Mouse (Mus musculus) ES-Bruce4 (cell line): ENCODE results near the gene Ccdc97.

Experiments used
- CTCF ChIP-seq: IDR thresholded peaks from one replicate; pipeline ENCODE4 v1.8.1; 2011; ENCODE audit warnings: low read depth, low read length
- EP300 ChIP-seq: IDR thresholded peaks from 2 replicates; pipeline ENCODE4 v1.6.1; 2011; ENCODE audit warnings: low read depth, low read length; ENCODE audit not compliant: insufficient read depth
- POLR2A ChIP-seq: IDR thresholded peaks from one replicate; pipeline ENCODE4 v1.8.1; 2011; ENCODE audit warnings: low read length; ENCODE audit not compliant: insufficient read depth

- TF ChIP-seq CTCF = no peak
- TF ChIP-seq EP300 = no peak
- TF ChIP-seq POLR2A = no peak
These were observed 19.4 kb upstream of the Ccdc97 start for GRCm38 (mm10) chr7:25738277-25738676.
